Mouse (Mus musculus) megakaryocyte, embryonic 14.5 days (primary cell): ENCODE results near the gene Kank1. TPM values are rescaled to one million over a fixed set of nuclear protein-coding genes. Genes with fewer than 3 reads are reported as not detected.

Experiments used
- H3K27me3 ChIP-seq: replicated peaks from 2 replicates; pipeline ENCODE3; 2012; ENCODE audit warnings: inconsistent platforms
- H3K36me3 ChIP-seq: replicated peaks from 2 replicates; pipeline ENCODE3; 2012; ENCODE audit warnings: low read length, inconsistent platforms, mixed read lengths
- H3K4me1 ChIP-seq: 2 replicates; pipeline ENCODE4 v1.6.1; 2012; ENCODE audit warnings: inconsistent platforms
- H3K4me3 ChIP-seq: replicated peaks from 2 replicates; pipeline ENCODE3; 2012; ENCODE audit warnings: moderate library complexity, mild to moderate bottlenecking, inconsistent platforms
- H3K9me3 ChIP-seq: 2 replicates; pipeline ENCODE4 v1.6.1; 2012; ENCODE audit warnings: inconsistent platforms
- FLI1 ChIP-seq: IDR thresholded peaks from 2 replicates; pipeline ENCODE4 v1.6.1; 2012; ENCODE audit warnings: low read length, inconsistent platforms, mixed read lengths
- GATA1 ChIP-seq: IDR thresholded peaks from 3 replicates; pipeline ENCODE4 v1.6.1; 2012; ENCODE audit warnings: mixed read lengths, low read length, inconsistent platforms, borderline replicate concordance
- polyA plus RNA-seq: library from polyadenylated mRNA; stranded (reverse); fragments of >175 nt; gene quantifications from 2 replicates; pipeline ENCODE4 v1.2.3, GENCODE M21; 2012; ENCODE audit warnings: low replicate concordance; ENCODE audit not compliant: insufficient read depth

The Kank1 gene
- polyA plus RNA-seq, 1 experiment, result 0.12 TPM

- peaks cover 9% of the 10 kb centered on the region for H3K27me3 ChIP-seq
- H3K36me3 ChIP-seq, result no peaks in the 10 kb centered on the region
- H3K4me1 ChIP-seq, result no peaks in the 10 kb centered on the region
- H3K9me3 ChIP-seq, result no peaks in the 10 kb centered on the region
- TF ChIP-seq GATA1 (no peak), FLI1 (no peak)
- H3K4me3 ChIP-seq, result no peak overlapping the region
These were observed 138.2 kb downstream of the Kank1 start for GRCm38 (mm10) chr19:25374926-25375325.

GRCm38 (mm10) chr19:25376871-25377270, 140.1 kb downstream of the Kank1 start:
- TF ChIP-seq FLI1 (no peak), GATA1 (no peak)
- no peaks in the 10 kb centered on the region for H3K9me3 ChIP-seq
- no peaks in the 10 kb centered on the region; the same call in 1 of the 2 replicates for H3K4me1 ChIP-seq
- peaks cover 11% of the 10 kb centered on the region for H3K27me3 ChIP-seq
- H3K4me3 ChIP-seq, result no peak overlapping the region
- no peaks in the 10 kb centered on the region for H3K36me3 ChIP-seq

GRCm38 (mm10) chr19:25380675-25381074, 143.9 kb downstream of the Kank1 start:
- TF ChIP-seq GATA1 (no peak), FLI1 (no peak)
- H3K4me3 ChIP-seq, result no peak overlapping the region
- H3K4me1 ChIP-seq, result no peaks in the 10 kb centered on the region; the same call in 1 of the 2 replicates
- no peaks in the 10 kb centered on the region for H3K36me3 ChIP-seq
- no peaks in the 10 kb centered on the region for H3K9me3 ChIP-seq
- peaks cover 7% of the 10 kb centered on the region for H3K27me3 ChIP-seq

DNA sequence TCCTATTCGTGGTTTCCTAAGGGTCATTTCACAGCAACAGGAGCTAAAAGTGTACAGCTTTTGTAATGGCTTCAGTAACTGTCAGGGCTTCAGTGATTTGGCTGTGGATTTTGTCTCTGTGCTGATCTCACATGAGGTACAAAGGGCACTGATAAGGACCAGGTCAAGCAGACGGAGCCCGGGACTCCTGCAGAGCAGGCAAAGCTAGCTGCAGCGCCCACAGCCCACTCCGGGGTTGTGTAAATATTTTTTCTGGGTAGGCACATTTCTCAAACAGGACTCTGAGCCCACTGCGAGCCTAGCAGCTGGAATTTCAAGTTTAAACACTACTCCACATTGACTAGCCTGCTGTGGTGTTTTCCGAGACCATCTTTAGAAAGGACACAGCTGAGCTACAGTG, 145.2 kb downstream of the Kank1 start:
- no peak for TF ChIP-seq GATA1
- TF ChIP-seq FLI1, result no peak
- Histone ChIP-seq H3K36me3 (no peaks in the 10 kb centered on the region), H3K4me1 (no peaks in the 10 kb centered on the region; the same call in 1 of the 2 replicates), H3K27me3 (peaks cover 9% of the 10 kb centered on the region), H3K9me3 (no peaks in the 10 kb centered on the region), H3K4me3 (no peak overlapping the region)

GRCm38 (mm10) chr19:25382494-25382893, 145.7 kb downstream of the Kank1 start:
- no peaks in the 10 kb centered on the region; the same call in 1 of the 2 replicates for H3K4me1 ChIP-seq
- no peak for TF ChIP-seq GATA1
- TF ChIP-seq FLI1, result no peak
- H3K36me3 ChIP-seq, result no peaks in the 10 kb centered on the region
- peaks cover 9% of the 10 kb centered on the region for H3K27me3 ChIP-seq
- no peak overlapping the region for H3K4me3 ChIP-seq
- H3K9me3 ChIP-seq, result no peaks in the 10 kb centered on the region

DNA sequence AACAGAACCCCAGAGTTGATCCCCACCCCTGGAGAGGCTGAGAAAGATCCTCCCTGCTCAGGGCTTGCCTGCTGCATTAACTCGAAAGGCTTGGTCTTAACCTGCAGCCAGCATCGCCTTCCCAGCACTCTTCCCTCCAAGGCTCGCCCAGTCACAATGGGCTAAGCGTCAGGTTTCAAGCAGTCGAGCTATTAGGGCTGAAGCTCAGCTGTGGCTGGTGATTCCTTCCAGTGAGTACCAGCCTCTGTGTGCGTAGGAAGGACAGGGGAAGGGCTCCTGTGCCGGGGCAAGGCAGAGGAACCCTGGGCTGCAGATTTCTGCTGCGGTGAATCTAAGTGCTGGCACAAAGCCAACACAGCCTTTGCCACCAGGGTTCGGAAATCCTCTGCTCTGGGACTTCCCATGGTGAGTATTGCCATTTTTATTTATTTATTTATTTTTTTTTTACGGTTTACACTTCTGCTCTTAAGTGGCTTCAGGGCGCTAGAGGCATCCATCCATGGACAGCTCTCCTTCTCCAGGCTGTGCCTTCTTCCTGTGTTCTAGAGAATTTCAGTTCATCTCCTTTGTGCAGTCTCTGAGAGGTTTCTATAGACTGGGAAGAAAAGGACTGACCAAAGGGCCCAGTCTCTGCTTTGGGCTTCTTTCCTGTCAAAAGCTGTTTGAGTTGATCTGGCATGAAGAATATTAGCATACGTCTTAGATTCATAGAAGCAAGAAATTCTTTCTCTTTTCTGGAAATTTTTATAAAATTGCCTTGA, 146.8 kb downstream of the Kank1 start:
- Histone ChIP-seq H3K9me3 (no peaks in the 10 kb centered on the region), H3K36me3 (no peaks in the 10 kb centered on the region), H3K4me1 (no peaks in the 10 kb centered on the region; the same call in 1 of the 2 replicates), H3K4me3 (no peak overlapping the region), H3K27me3 (peaks cover 9% of the 10 kb centered on the region)
- TF ChIP-seq FLI1, result no peak
- no peak for TF ChIP-seq GATA1

DNA sequence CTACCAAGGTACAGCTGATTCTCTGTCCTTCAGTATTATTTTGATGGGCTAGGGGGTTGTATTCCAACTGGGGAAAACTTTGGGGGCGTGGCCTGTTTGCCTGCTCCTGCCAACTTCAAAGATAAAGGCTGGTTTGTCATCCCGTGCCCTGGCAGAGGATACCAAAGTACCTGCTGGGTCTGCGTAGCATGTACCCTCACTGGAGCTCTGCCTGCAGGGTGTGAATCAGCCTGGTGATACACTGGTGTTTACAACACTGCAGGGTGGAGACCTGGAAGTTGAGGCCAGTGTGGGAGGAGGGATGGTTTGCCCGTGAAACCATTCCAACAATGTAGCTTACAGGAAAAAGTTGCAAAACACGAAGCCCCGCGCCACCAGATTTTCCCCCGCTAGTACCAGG, 149.2 kb downstream of the Kank1 start:
- TF ChIP-seq GATA1 (no peak), FLI1 (no peak)
- no peaks in the 10 kb centered on the region for H3K9me3 ChIP-seq
- peaks cover 7% of the 10 kb centered on the region for H3K27me3 ChIP-seq
- H3K4me1 ChIP-seq, result no peaks in the 10 kb centered on the region; the same call in 1 of the 2 replicates
- no peaks in the 10 kb centered on the region for H3K36me3 ChIP-seq
- no peak overlapping the region for H3K4me3 ChIP-seq

- no peak for TF ChIP-seq FLI1
- TF ChIP-seq GATA1, result no peak
- Histone ChIP-seq H3K4me3 (no peak overlapping the region), H3K9me3 (no peaks in the 10 kb centered on the region), H3K36me3 (no peaks in the 10 kb centered on the region), H3K27me3 (peaks cover 7% of the 10 kb centered on the region), H3K4me1 (no peaks in the 10 kb centered on the region)
These were observed 150.1 kb downstream of the Kank1 start for GRCm38 (mm10) chr19:25386679-25387470.

DNA sequence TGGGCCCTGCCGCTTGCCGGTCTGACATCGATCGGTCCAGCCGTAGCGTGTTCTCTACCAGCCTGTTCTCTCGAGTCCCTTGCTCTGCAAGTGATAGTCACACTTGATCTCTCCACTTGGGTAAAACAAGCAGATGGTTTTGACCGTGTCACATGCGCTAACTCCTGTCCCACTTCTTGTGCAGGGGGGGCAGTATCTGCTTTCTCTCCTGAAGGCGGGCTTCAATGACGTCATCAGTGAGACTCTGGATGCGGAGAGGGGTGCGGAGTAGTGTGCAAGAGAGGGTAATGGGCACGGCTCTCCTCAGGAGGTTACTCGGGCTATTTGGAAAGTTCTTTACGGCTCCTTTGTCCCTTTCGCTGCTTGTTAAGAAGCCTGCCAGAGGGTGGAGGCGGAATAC, 151.1 kb downstream of the Kank1 start:
- H3K27me3 ChIP-seq, result peaks cover 9% of the 10 kb centered on the region
- no peak overlapping the region for H3K4me3 ChIP-seq
- TF ChIP-seq GATA1 (no peak), FLI1 (no peak)
- H3K9me3 ChIP-seq, result no peaks in the 10 kb centered on the region
- H3K36me3 ChIP-seq, result no peaks in the 10 kb centered on the region
- H3K4me1 ChIP-seq, result no peaks in the 10 kb centered on the region

DNA sequence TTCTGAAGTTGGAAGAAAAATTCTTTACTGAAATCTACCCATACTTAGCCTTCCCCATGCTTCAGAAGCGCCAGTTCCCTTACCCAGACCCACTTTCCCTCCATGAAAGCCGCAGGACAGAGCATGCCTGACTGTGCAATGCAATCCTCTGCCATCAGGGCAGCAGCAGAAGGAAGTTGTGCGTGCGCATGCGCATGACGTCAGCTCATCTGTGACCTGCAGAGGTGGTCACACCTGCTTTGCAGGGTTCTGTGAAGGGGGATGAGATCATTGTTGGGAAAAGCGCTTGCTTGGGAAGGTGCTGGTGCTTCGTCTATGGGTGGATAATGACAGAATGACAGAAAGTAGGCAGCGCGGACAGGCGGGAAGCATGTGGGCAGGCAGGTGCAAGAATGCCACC, 155.4 kb downstream of the Kank1 start:
- TF ChIP-seq FLI1 (no peak), GATA1 (no peak)
- no peaks in the 10 kb centered on the region for H3K9me3 ChIP-seq
- H3K4me3 ChIP-seq, result no peak overlapping the region
- no peaks in the 10 kb centered on the region for H3K36me3 ChIP-seq
- H3K27me3 ChIP-seq, result peaks cover 5% of the 10 kb centered on the region
- H3K4me1 ChIP-seq, result no peaks in the 10 kb centered on the region
